Mouse (Mus musculus): ENCODE measurements around the gene Gal3st2. TPM values are rescaled to one million over a fixed set of nuclear protein-coding genes. Genes with fewer than 3 reads are reported as not detected.
"Not testable (repeated sequence)": the region's sequence is repeated elsewhere in the genome, so short reads cannot be mapped to it uniquely, and the experiment has no call there.

Gene Gal3st2
- total RNA-seq (2014; rRNA removed) (not detected in 2 replicates), polyA plus RNA-seq (2015; fragmentation: Nextera tagmentation; extraction: Ambion mirVana) (0.06 TPM in 1 of 2 replicates, not detected in the other)

DNA sequence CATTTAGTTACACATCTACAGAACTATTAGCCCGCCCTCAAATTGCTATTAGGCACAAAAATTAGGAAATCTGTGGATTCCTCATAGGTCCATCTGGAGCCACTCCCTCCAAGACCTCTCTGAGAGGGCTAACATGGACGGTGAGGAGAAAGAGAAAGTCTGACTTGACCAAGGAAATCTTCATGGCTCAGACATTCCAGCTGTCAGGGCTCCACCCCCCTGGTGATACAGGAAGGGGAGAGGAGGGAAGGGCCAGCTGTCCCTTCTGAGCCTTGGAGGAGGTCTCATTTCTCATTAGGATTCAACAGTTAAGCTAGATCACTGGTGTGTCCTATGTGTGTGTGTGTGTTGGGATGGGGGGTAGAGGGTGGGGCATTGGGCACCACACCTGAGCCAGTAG is at the start of gene Gal3st2:
Gene Gal3st2 (plus strand): TSS at position 259 of the 400 bp plus-strand sequence.
- not testable (repeated sequence) for H3K36me3 ChIP-seq (ENCODE audit: insufficient read depth, low read length); H3K27ac ChIP-seq; DNase-seq (ENCODE audit: low spot score); H3K9ac ChIP-seq (replicated peaks; ENCODE audit: low read length); H3K4me1 ChIP-seq (ENCODE audit: insufficient read depth, low read length); H3K27me3 ChIP-seq (ENCODE audit: insufficient read depth, low read length); ATAC-seq; H3K4me3 ChIP-seq (ENCODE audit: low read length); H3K4me2 ChIP-seq (ENCODE audit: low read depth, low read length); H3K9me3 ChIP-seq (ENCODE audit: low read length)
- WGBS, result 74% methylated on average over 2 of the region's 2 CpGs

DNA sequence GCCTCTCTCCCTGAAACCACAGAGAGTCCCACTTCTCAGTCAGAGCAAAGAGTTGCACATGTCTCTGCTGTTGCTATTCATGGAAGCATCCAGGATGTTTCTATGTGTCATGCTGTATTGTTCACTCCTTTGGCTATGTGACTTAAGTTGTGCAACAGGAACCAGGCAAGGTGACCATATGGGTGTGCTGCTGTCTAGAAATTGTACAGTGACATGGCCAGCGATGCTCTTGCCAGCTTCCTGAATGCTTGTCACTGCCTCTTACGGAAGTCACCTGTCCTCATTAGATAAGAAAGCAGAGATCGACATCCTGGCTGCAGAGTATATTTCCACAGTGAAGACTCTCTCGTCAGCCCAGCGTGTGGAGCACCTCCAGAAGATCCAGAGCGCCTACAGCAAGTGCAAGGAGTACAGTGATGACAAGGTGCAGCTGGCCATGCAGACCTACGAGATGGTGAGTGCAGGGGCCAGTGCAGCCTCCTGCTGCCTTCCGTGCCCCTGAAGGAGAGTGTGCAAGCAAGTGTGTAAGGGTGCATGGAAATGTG is 49.5 kb upstream of the Gal3st2 start:
- no peaks in the 10 kb centered on the region for H3K27me3 ChIP-seq (ENCODE audit: insufficient read depth, low read length)
- no peak overlapping the region for H3K4me2 ChIP-seq (ENCODE audit: low read depth, low read length)
- no peak for TF ChIP-seq CTCF (IDR thresholded peaks at IDR 0.05; ENCODE audit: low read depth)
- H3K9me3 ChIP-seq (ENCODE audit: low read length), result no peaks in the 10 kb centered on the region
- H3K27ac ChIP-seq, result no peak overlapping the region
- H3K36me3 ChIP-seq (ENCODE audit: insufficient read depth, low read length), result peaks cover 63% of the 10 kb centered on the region
- ATAC-seq (no peak), DNase-seq (ENCODE audit: low spot score) (no peak)
- no peak overlapping the region for H3K9ac ChIP-seq (replicated peaks; ENCODE audit: low read length)
- no peak overlapping the region for H3K4me3 ChIP-seq (ENCODE audit: low read length)
- H3K4me1 ChIP-seq (ENCODE audit: insufficient read depth, low read length), result no peaks in the 10 kb centered on the region
- WGBS, result 96% methylated on average over 8 of the region's 8 CpGs

DNA sequence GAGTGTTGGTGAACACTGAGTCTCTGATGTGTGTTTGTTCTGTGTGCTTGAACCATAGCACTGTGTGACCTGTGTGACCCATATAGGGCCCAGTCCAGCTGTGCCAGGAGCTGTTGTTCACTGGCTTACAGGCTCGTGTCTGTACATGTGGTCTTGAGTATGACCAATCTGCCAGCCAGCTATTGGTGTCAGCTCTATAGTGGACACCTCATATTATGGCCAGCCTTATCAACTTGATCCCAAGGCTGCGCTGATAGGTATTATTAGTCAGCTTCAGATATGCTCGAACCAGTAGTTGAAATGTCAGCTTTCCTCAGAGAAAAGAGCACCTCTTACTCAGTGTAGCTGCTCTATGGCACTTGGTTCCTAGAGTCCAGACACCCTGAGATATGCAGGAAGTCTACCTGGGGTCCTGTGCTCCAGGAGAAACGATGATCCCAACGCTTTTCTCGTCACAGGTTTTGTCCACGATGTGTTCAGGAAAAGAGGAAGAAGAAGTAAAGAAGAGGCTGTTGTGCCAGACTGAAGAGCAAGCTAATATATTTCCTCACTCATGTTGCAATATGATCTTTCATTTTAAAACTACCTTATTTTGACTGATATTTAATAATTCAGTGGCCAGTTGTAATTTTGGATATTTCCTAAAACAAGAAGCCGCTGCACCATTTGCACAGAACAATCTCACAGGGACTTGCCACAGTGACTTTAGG is 43.1 kb upstream of the Gal3st2 start:
- no peak for DNase-seq (ENCODE audit: low spot score)
- Histone ChIP-seq H3K4me1 (ENCODE audit: insufficient read depth, low read length) (no peaks in the 10 kb centered on the region), H3K27ac (no peak overlapping the region), H3K9me3 (ENCODE audit: low read length) (no peaks in the 10 kb centered on the region), H3K9ac (replicated peaks; ENCODE audit: low read length) (no peak overlapping the region), H3K4me3 (ENCODE audit: low read length) (no peak overlapping the region), H3K4me2 (ENCODE audit: low read depth, low read length) (no peak overlapping the region), H3K36me3 (ENCODE audit: insufficient read depth, low read length) (peaks cover 56% of the 10 kb centered on the region), H3K27me3 (ENCODE audit: insufficient read depth, low read length) (no peaks in the 10 kb centered on the region)
- WGBS, result 93% methylated on average over 8 of the region's 8 CpGs
- TF ChIP-seq CTCF (IDR thresholded peaks at IDR 0.05; ENCODE audit: low read depth), result no peak
- ATAC-seq, result no peak

DNA sequence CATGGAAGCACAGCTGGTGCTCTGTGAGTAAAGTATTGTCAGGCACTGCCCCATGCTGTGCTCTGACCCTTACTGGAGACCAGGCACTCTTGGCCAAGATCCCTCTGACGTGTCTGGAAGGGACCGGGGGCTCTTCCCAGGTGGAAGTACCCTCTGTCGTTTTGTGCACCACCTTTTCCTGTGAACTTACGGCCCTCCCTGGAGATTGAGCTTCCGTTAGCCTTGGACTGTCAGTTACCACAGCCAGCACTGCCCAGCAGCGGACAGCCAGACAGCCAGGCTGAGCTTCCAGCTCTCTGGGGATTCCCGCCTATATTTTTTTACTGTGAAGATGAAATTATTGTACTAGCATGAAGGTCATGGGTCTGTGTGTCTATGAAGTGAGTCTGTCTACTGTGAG is 42.4 kb upstream of the Gal3st2 start:
- DNase-seq (ENCODE audit: low spot score) (no peak), ATAC-seq (no peak)
- peaks cover 48% of the 10 kb centered on the region for H3K36me3 ChIP-seq (ENCODE audit: insufficient read depth, low read length)
- no peak for TF ChIP-seq CTCF (IDR thresholded peaks at IDR 0.05; ENCODE audit: low read depth)
- WGBS, result 71% methylated on average over 7 of the region's 7 CpGs
- H3K27me3 ChIP-seq (ENCODE audit: insufficient read depth, low read length), result no peaks in the 10 kb centered on the region
- H3K27ac ChIP-seq, result no peak overlapping the region
- no peaks in the 10 kb centered on the region for H3K4me1 ChIP-seq (ENCODE audit: insufficient read depth, low read length)
- no peaks in the 10 kb centered on the region for H3K9me3 ChIP-seq (ENCODE audit: low read length)
- no peak overlapping the region for H3K4me2 ChIP-seq (ENCODE audit: low read depth, low read length)
- no peak overlapping the region for H3K9ac ChIP-seq (replicated peaks; ENCODE audit: low read length)
- no peak overlapping the region for H3K4me3 ChIP-seq (ENCODE audit: low read length)

DNA sequence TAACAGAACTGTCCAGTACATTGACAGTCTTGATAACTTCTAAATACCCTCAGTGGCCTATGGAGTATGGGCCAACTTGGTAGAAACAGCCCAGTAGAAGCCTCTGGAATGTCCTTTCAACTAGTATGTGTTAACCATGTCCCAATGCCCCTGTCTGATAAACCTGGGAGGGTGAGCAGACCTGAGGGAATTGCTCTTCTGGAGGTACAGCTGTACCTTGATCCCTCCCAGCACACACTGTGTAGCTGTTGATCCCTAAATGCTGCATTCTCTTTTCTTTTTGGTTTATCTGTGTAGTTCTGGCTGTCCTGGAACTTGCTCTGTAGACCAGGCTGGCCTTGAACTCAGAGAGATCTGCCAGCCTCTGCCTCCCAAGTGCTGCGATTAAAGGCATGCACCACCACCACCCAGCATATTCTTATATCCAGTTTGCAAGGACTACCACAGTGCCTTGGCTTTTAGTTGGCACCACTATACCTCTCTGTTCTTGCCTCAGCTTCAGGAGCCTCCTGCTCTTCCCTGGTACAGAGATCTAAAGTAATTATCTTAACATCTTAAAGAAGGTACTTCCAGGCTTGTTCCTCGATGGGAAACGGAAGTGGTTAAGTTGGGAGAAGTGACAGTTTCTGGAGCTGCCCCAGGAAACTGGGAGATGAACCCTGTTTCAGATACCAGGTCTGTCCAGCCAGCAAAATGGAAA is 37.2 kb upstream of the Gal3st2 start:
- no peak overlapping the region; the same call in 1 of the 2 replicates for H3K9ac ChIP-seq (replicated peaks; ENCODE audit: low read length)
- no peak overlapping the region for H3K4me2 ChIP-seq (ENCODE audit: low read depth, low read length)
- H3K4me1 ChIP-seq (ENCODE audit: insufficient read depth, low read length), result peaks cover 11% of the 10 kb centered on the region; the same call in 1 of the 2 replicates
- 77% methylated on average over 3 of the region's 3 CpGs for WGBS
- no peak for TF ChIP-seq CTCF (IDR thresholded peaks at IDR 0.05; ENCODE audit: low read depth)
- no peaks in the 10 kb centered on the region for H3K27me3 ChIP-seq (ENCODE audit: insufficient read depth, low read length)
- no peak overlapping the region for H3K4me3 ChIP-seq (ENCODE audit: low read length)
- no peak for DNase-seq (ENCODE audit: low spot score)
- ATAC-seq, result no peak
- peak overlapping the region; percentile 95 for H3K27ac ChIP-seq
- H3K36me3 ChIP-seq (ENCODE audit: insufficient read depth, low read length), result peaks cover 8% of the 10 kb centered on the region
- H3K9me3 ChIP-seq (ENCODE audit: low read length), result no peaks in the 10 kb centered on the region

DNA sequence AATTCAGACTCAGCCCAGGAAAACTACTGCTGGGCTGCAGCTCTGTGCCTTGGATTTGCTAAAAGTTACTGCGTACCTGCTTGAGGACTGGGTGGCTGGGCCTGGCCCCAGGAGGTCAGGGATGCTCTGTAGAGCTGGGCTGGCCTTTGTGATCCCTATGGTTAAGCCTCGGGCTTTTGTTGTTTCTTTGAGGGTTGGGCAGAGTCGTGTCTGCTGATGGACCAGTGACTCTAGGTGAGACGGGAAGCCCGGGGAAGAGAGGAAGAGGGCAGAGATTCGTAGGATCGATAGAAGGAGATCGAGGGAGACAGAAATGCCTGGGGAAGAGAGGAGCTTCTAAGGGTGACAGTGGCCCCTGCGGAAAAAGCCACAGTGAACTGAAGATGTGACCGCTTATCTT is 36.5 kb upstream of the Gal3st2 start, which contains the start of gene D2hgdh:
Gene D2hgdh (plus strand): TSS at position 301 of the 400 bp plus-strand sequence.
- peak within 1 kb of the TSS; percentile 67 for H3K9ac ChIP-seq (replicated peaks; ENCODE audit: low read length)
- peak within 1 kb of the TSS; percentile 75 for H3K4me2 ChIP-seq (ENCODE audit: low read depth, low read length)
- H3K4me1 ChIP-seq (ENCODE audit: insufficient read depth, low read length), result peaks cover 11% of the 10 kb centered on the region; the same call in 1 of the 2 replicates
- TF ChIP-seq CTCF (IDR thresholded peaks at IDR 0.05; ENCODE audit: low read depth), result no peak
- 8% methylated on average over 10 of the region's 10 CpGs for WGBS
- H3K27me3 ChIP-seq (ENCODE audit: insufficient read depth, low read length), result no peaks in the 10 kb centered on the region
- H3K9me3 ChIP-seq (ENCODE audit: low read length), result no peaks in the 10 kb centered on the region
- H3K27ac ChIP-seq, result peak within 1 kb of the TSS; percentile 95
- DNase-seq (ENCODE audit: low spot score), result no peak
- peak within 1 kb of the TSS; percentile 52 for H3K4me3 ChIP-seq (ENCODE audit: low read length)
- peaks cover 1% of the 10 kb centered on the region for H3K36me3 ChIP-seq (ENCODE audit: insufficient read depth, low read length)
- ATAC-seq, result no peak; the same call in 1 of the 2 replicates

Data from hindbrain, postnatal 0 days (tissue).